Mouse (Mus musculus) MEL (cell line): ENCODE measurements around the gene Wfikkn2. TPM values are rescaled to one million over a fixed set of nuclear protein-coding genes. Genes with fewer than 3 reads are reported as not detected.

ENCODE experiments used
- DNase-seq: peaks from one replicate; pipeline ENCODE4 v3.0.0; 2011; ENCODE audit warnings: low read depth, low spot score
- H3K27ac ChIP-seq: 2 replicates; pipeline ENCODE4 v1.5.1; 2012; ENCODE audit warnings: low read depth, mild to moderate bottlenecking, control low read depth, low read length, moderate library complexity; ENCODE audit not compliant: control insufficient read depth
- H3K27me3 ChIP-seq, 2 experiments: fragments of 150-350 bp in 1 of 2; sonication (generic) in 1 of 2; 2 replicates each; pipeline ENCODE4 v1.6.1; 2012; ENCODE audit warnings: low read length in 2 of 2, mild to moderate bottlenecking in 2 of 2, improper control_type of control experiment in 1 of 2, moderate library complexity in 1 of 2; ENCODE audit not compliant: insufficient read depth in 2 of 2, control insufficient read depth in 1 of 2
- H3K36me3 ChIP-seq, 2 experiments: 2 replicates each; pipeline ENCODE4 v1.6.1; 2012 to 2014; ENCODE audit warnings: low read length in 2 of 2, improper control_type of control experiment in 1 of 2, inconsistent platforms in 1 of 2, mild to moderate bottlenecking in 1 of 2; ENCODE audit not compliant: insufficient read depth in 2 of 2, control insufficient read depth in 1 of 2
- H3K4me1 ChIP-seq, 2 experiments: fragments of 150-350 bp in 1 of 2; sonication (generic) in 1 of 2; 2 replicates each; pipeline ENCODE4 v1.6.1; 2012; ENCODE audit warnings: low read length in 2 of 2, improper control_type of control experiment in 1 of 2, mild to moderate bottlenecking in 1 of 2; ENCODE audit not compliant: insufficient read depth in 2 of 2, control insufficient read depth in 1 of 2
- H3K4me3 ChIP-seq, 2 experiments: fragments of 150-350 bp in 1 of 2; sonication (generic) in 1 of 2; 2 replicates each; pipeline ENCODE4 v1.5.1; 2012; ENCODE audit warnings: low read depth in 2 of 2, low read length in 2 of 2, mild to moderate bottlenecking in 2 of 2, moderate library complexity in 2 of 2, control low read depth in 1 of 2, improper control_type of control experiment in 1 of 2; ENCODE audit not compliant: control insufficient read depth in 1 of 2, insufficient read depth in 1 of 2
- H3K79me2 ChIP-seq: 2 replicates; pipeline ENCODE4 v1.6.1; 2012; ENCODE audit warnings: mild to moderate bottlenecking, low read length, moderate library complexity; ENCODE audit not compliant: control insufficient read depth, poor library complexity, insufficient read depth
- H3K9ac ChIP-seq: 2 replicates; pipeline ENCODE4 v1.6.1; 2012; ENCODE audit warnings: low read depth, mild to moderate bottlenecking, control low read depth, low read length, moderate library complexity; ENCODE audit not compliant: control insufficient read depth, poor library complexity, severe bottlenecking
- H3K9me3 ChIP-seq: fragments of 150-350 bp; sonication (generic); replicated peaks from 2 replicates; pipeline ENCODE4 v1.6.1; 2012; ENCODE audit warnings: mild to moderate bottlenecking, low read length, improper control_type of control experiment, moderate library complexity; ENCODE audit not compliant: insufficient read depth
- GABPA ChIP-seq: IDR thresholded peaks from 2 replicates; pipeline ENCODE4 v1.6.1; 2012; ENCODE audit warnings: low read depth, mild to moderate bottlenecking, inconsistent platforms, low read length, improper control_type of control experiment, moderate library complexity
- GATA1 ChIP-seq: IDR thresholded peaks from 2 replicates; pipeline ENCODE4 v1.6.1; 2011; ENCODE audit warnings: low read depth, low read length, improper control_type of control experiment
- MAFK ChIP-seq: IDR thresholded peaks from 2 replicates; pipeline ENCODE4 v1.6.1; 2011; ENCODE audit warnings: low read depth, mild to moderate bottlenecking, low read length, improper control_type of control experiment, borderline replicate concordance
- MAZ ChIP-seq: IDR thresholded peaks from 2 replicates; pipeline ENCODE4 v1.6.1; 2012; ENCODE audit warnings: low read depth, mild to moderate bottlenecking, inconsistent platforms, low read length, improper control_type of control experiment
- MXI1 ChIP-seq: IDR thresholded peaks from 2 replicates; pipeline ENCODE4 v1.6.1; 2011; ENCODE audit warnings: mild to moderate bottlenecking, low read depth, low read length, improper control_type of control experiment
- POLR2AphosphoS5 ChIP-seq: IDR thresholded peaks from 2 replicates; pipeline ENCODE4 v1.6.1; 2012; ENCODE audit warnings: low read depth, borderline replicate concordance, mild to moderate bottlenecking, inconsistent platforms, low read length, moderate library complexity, mixed read lengths
- RAD21 ChIP-seq: IDR thresholded peaks from 2 replicates; pipeline ENCODE4 v1.6.1; 2011; ENCODE audit warnings: mild to moderate bottlenecking, low read depth, low read length, improper control_type of control experiment
- TBP ChIP-seq: IDR thresholded peaks from 2 replicates; pipeline ENCODE4 v1.8.0; 2011; ENCODE audit warnings: low read depth, low read length, improper control_type of control experiment
- ZMIZ1 ChIP-seq: IDR thresholded peaks from 2 replicates; pipeline ENCODE4 v1.6.1; 2012; ENCODE audit warnings: low read depth, mild to moderate bottlenecking, inconsistent platforms, low read length, improper control_type of control experiment, moderate library complexity
- ZNF384 ChIP-seq: IDR thresholded peaks from 2 replicates; pipeline ENCODE4 v1.6.1; 2012; ENCODE audit warnings: low read depth, mild to moderate bottlenecking, inconsistent platforms, low read length, improper control_type of control experiment
- polyA plus RNA-seq, 2 experiments: library from polyadenylated mRNA; stranded (reverse) in 1 of 2; unstranded in 1 of 2; fragments of >175 nt in 1 of 2; fragments of >200 nt in 1 of 2; gene quantifications; 2 replicates each; pipeline versions ENCODE4 v1.2.1 to v1.2.4; 2012; ENCODE audit warnings: low replicate concordance in 2 of 2, low read depth in 1 of 2; ENCODE audit not compliant: insufficient read length in 2 of 2, insufficient read depth in 1 of 2, missing spikeins in 1 of 2
- total RNA-seq: library from RNA; depleted of rRNA; stranded (reverse); fragments of 300-350 nt; gene quantifications from 2 replicates; pipeline ENCODE4 v1.2.3, GENCODE M21; 2012

Gene Wfikkn2
- total and polyA plus RNA-seq, 3 experiments, result not detected

GRCm38 (mm10) chr11:94203066-94203465 lies 42.7 kb downstream of the Wfikkn2 start:
- H3K27ac ChIP-seq, result no peak overlapping the region
- no peaks in the 10 kb centered on the region for H3K27me3 ChIP-seq
- no peak overlapping the region for H3K4me3 ChIP-seq
- H3K36me3 ChIP-seq, result peaks cover 0 to 8% of the 10 kb centered on the region in 2 experiments; a peak in 2 of 4 replicates
- no peak overlapping the region for H3K9ac ChIP-seq
- no peaks in the 10 kb centered on the region for H3K9me3 ChIP-seq
- H3K4me1 ChIP-seq, result peaks cover 0 to 2% of the 10 kb centered on the region in 2 experiments; a peak in 2 of 4 replicates
- no peak for DNase-seq
- H3K79me2 ChIP-seq, result no peaks in the 10 kb centered on the region
- TF ChIP-seq GABPA, result no peak
- TF ChIP-seq GATA1, result no peak

- H3K4me3 ChIP-seq, result no peak overlapping the region
- H3K79me2 ChIP-seq, result no peaks in the 10 kb centered on the region
- no peak for TF ChIP-seq ZMIZ1
- TF ChIP-seq ZNF384, result no peak
- no peak for TF ChIP-seq POLR2AphosphoS5
- TF ChIP-seq, all 39 proteins: peak for 0
- peaks cover 0 to 2% of the 10 kb centered on the region in 2 experiments; a peak in 2 of 4 replicates for H3K4me1 ChIP-seq
- H3K36me3 ChIP-seq, result peaks cover 0 to 8% of the 10 kb centered on the region in 2 experiments; a peak in 2 of 4 replicates
- no peak overlapping the region for H3K9ac ChIP-seq
- H3K27ac ChIP-seq, result no peak overlapping the region
- H3K9me3 ChIP-seq, result no peaks in the 10 kb centered on the region
- no peak for DNase-seq
- H3K27me3 ChIP-seq, result peaks cover 0 to 1% of the 10 kb centered on the region in 2 experiments; a peak in 1 of 4 replicates
Measured at GRCm38 (mm10) chr11:94202106-94202505, 43.7 kb downstream of the Wfikkn2 start.

DNA sequence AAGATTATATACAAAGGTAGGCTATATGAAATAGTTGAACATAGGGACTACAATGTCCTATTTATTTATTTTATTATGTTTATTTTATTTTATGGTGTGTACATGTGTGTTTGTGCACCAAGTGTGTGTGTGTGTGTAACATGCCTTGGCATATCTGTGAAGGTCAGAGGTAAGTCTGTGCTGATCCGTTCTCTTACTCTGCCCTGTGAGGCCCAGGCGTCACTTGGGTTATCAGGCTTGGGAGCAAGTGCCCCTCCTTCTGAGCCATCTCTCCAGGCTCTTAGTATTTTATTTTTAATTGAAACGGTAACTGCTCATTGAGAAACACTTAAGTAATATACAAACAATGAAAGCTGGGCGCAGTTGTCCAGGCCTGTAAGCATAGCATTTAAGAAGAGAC lies 45.4 kb downstream of the Wfikkn2 start:
- Histone ChIP-seq H3K9me3 (no peaks in the 10 kb centered on the region), H3K36me3 (peaks cover 0 to 8% of the 10 kb centered on the region in 2 experiments; a peak in 2 of 4 replicates), H3K9ac (no peak overlapping the region), H3K4me1 (peaks cover 0 to 2% of the 10 kb centered on the region in 2 experiments; a peak in 2 of 4 replicates), H3K4me3 (no peak overlapping the region), H3K79me2 (no peaks in the 10 kb centered on the region), H3K27me3 (peaks cover 0 to 2% of the 10 kb centered on the region in 2 experiments; a peak in 1 of 4 replicates), H3K27ac (no peak overlapping the region)
- no peak for DNase-seq
- no peak for TF ChIP-seq MAFK
- TF ChIP-seq TBP, result no peak
- TF ChIP-seq RAD21, result no peak
- TF ChIP-seq MAZ, result no peak
- TF ChIP-seq MXI1, result no peak
